In the genomic region with DNA sequence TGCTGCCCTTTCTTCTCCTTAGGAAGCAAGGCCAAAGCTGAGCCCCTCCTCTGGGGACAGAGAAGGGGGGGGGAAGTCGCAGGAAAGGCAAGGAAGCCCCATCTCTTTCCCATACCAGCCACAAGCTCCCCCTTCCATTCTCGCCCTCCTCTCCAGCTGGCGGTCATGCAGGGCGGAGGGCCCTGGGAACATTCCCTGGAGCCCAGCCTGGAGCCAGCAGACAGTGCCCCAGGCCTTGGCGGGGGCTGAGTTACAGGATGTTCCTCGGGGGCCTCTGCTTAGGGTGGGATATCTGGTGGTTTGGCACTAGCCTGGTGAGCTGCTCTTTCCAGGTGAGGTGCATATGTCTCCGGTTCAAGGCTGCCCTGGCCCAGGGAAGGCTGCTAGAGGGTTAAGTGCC, we compare ENCODE assay signal across 21 mouse cellular contexts. TPM values are rescaled to one million over a fixed set of nuclear protein-coding genes. Genes with fewer than 3 reads are reported as not detected.
"Had no signal": no experiment of that assay in that cellular context is flagged by ENCODE, and none has a peak within 500 bp of the region (broad histone marks: within the 10 kb centered on the region; RNA-seq: fewer than 3 reads in every experiment).

No protein-coding gene starts in this region.

- H3K4me3 ChIP-seq: kidney, embryonic 15.5 days; limb, embryonic 12.5 days; liver, embryonic 13.5 days; lung, embryonic 15.5 days; midbrain, embryonic 13.5 days; neural tube, embryonic 12.5 days had no signal

- H3K27me3 ChIP-seq: kidney, embryonic 15.5 days; liver, embryonic 13.5 days; lung, embryonic 15.5 days; midbrain, embryonic 13.5 days; neural tube, embryonic 12.5 days had no signal

- H3K4me1 ChIP-seq: kidney, embryonic 15.5 days; liver, embryonic 13.5 days; lung, embryonic 15.5 days; midbrain, embryonic 13.5 days; neural tube, embryonic 12.5 days had no signal

- H3K36me3 ChIP-seq: kidney, embryonic 15.5 days; limb, embryonic 12.5 days; liver, embryonic 13.5 days; lung, embryonic 15.5 days; midbrain, embryonic 13.5 days; neural tube, embryonic 12.5 days had no signal

- H3K27ac ChIP-seq: kidney, embryonic 15.5 days; limb, embryonic 12.5 days; liver, embryonic 13.5 days; lung, embryonic 15.5 days; midbrain, embryonic 13.5 days; neural tube, embryonic 12.5 days had no signal

- H3K9ac ChIP-seq: kidney, embryonic 15.5 days; limb, embryonic 12.5 days; liver, embryonic 13.5 days; liver, postnatal 0 days; lung, embryonic 15.5 days; midbrain, embryonic 13.5 days; neural tube, embryonic 12.5 days had no signal

- ATAC-seq: liver, postnatal 0 days; midbrain, embryonic 13.5 days had no signal

- DNase-seq: kidney, adult 2 months; kidney, postnatal 25 days; liver; liver, embryonic 13.5 days; liver, postnatal 0 days; lung, postnatal 36 days; right cerebral cortex, postnatal 25 days; thymus, adult 18-20 months; thymus, postnatal 14 days had no signal

- H3K4me2 ChIP-seq: kidney, embryonic 15.5 days; limb, embryonic 12.5 days; liver, embryonic 13.5 days; lung, embryonic 15.5 days; midbrain, embryonic 13.5 days; neural tube, embryonic 12.5 days had no signal

- H3K9me3 ChIP-seq: kidney, embryonic 15.5 days; limb, embryonic 12.5 days; liver, embryonic 13.5 days; lung, embryonic 15.5 days; midbrain, embryonic 13.5 days; neural tube, embryonic 12.5 days had no signal

RNA-seq across cellular contexts. Expression of a gene that starts 48.2 kb away (rescaled TPM):
- total RNA-seq: layer of hippocampus, postnatal 25 days; left cerebral cortex, adult 8-10 months; left cerebral cortex, postnatal 25 days; megakaryocyte progenitor cell, adult 5-6 weeks; midbrain, postnatal 0 days had no signal
- polyA plus RNA-seq: kidney, adult 2 months; kidney, embryonic 15.5 days; limb, embryonic 12.5 days; liver, embryonic 13.5 days; liver, postnatal 0 days; lung, embryonic 15.5 days; midbrain, embryonic 13.5 days; midbrain, postnatal 0 days; neural tube, embryonic 12.5 days; small intestine, adult 2 months; stomach, embryonic 16.5 days had no signal
